Mouse (Mus musculus) CD4-positive naive resting alpha-beta T cell, adult 76 days (primary cell): Measurements from ENCODE around the gene Adam19. TPM values are rescaled to one million over a fixed set of nuclear protein-coding genes. Genes with fewer than 3 reads are reported as not detected.

Source experiments
- total RNA-seq: library from RNA; stranded (reverse); gene quantifications from one replicate; pipeline ENCODE4 v1.2.4, GENCODE M21; 2023

The Adam19 gene
- total RNA-seq = 35.9 TPM

GRCm38 (mm10) chr11:46055896-46056769 is at the start of gene Adam19:
TSS of gene Adam19 (plus strand) at chr11:46055992.

DNA sequence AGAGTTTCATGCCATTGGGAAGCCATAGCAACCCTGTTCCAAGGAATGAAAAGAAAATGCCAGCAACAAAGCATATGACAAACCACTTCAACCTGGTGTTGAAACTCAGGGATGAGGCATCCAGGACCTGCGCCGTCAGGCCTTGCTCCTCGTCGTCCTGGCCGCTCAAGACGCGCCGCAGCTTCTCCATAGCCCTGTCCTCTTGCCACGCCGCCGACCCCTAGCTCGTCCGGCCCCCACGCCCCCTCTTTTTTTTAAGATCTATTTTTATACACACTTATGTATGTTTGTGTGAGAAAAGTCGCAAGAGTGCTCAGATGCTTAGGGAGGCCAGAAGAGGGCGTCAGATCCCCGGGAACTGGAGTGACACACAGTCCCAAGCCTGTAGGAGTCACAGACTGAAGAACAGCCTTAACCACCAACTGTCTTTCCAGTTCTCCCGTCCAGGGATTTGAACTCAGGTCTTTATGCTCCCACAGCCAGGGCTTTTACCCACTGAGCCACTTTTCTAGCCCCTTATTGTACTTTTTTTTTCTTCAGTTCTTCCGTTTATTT is 3.6 kb upstream of the Adam19 start, which contains the start of gene Gm12166:
Gene Gm12166 (minus strand): TSS at position 217 of the 555 bp plus-strand sequence.

GRCm38 (mm10) chr11:46165866-46166585 is 110.2 kb downstream of the Adam19 start, which contains the start of gene Nipal4:
TSS of gene Nipal4 (minus strand) at chr11:46166508.

Other genes starting within 250 kb of the Adam19 start
- 169 TPM for gene Clint1, start 203.9 kb upstream of the Adam19 start, total RNA-seq
- gene Lsm11, start 111.1 kb upstream of the Adam19 start, total RNA-seq = 6.5 TPM
- gene Thg1l, start 100.5 kb upstream of the Adam19 start, total RNA-seq = 15.5 TPM
- gene Sox30, start 75.7 kb upstream of the Adam19 start, total RNA-seq = not detected
- 2.1 TPM for gene Gm12166, start 3.7 kb upstream of the Adam19 start, total RNA-seq
- gene Nipal4, start 110.5 kb downstream of the Adam19 start, total RNA-seq = 0.15 TPM
- not detected for gene Fndc9, start 179.5 kb downstream of the Adam19 start, total RNA-seq